Mouse (Mus musculus) layer of hippocampus, adult 2 months (tissue): ENCODE data around the gene Txndc15. TPM values are rescaled to one million over a fixed set of nuclear protein-coding genes. Genes with fewer than 3 reads are reported as not detected.
"Not testable (repeated sequence)": the region's sequence is repeated elsewhere in the genome, so short reads cannot be mapped to it uniquely, and the experiment has no call there.

Experiments used
- DNase-seq, 2 experiments: peaks; one replicate each; pipeline ENCODE4 v3.0.0; 2022; ENCODE audit warnings: low spot score in 2 of 2
- H3K27ac ChIP-seq: fragments of 200-600 bp; 2 replicates; pipeline ENCODE4 v1.8.1; 2022
- H3K4me3 ChIP-seq: fragments of 200-600 bp; 2 replicates; pipeline ENCODE4 v1.8.1; 2022; ENCODE audit warnings: mild to moderate bottlenecking
- CTCF ChIP-seq: fragments of 200-600 bp; conservative IDR thresholded peaks from 2 replicates; pipeline ENCODE4 v1.8.1; 2022; ENCODE audit warnings: antibody characterized with exemption, mild to moderate bottlenecking, moderate library complexity
- long read RNA-seq, 2 experiments: library from polyadenylated mRNA; stranded (forward); transcript quantifications; one replicate each; pipeline ENCODE4 v2.0.0; 2021; ENCODE audit warnings: borderline mapping rate in 2 of 2
- total RNA-seq, 2 experiments: library from RNA; stranded (reverse); gene quantifications; 2 replicates each; pipeline ENCODE4 v1.2.3; 2021

Txndc15 gene
- 10 to 100 TPM; 68.6 to 69.0 TPM for total RNA-seq
- long read RNA-seq, experiment 1, transcript Txndc15-201 (5 exons, 1,527 nt) = major isoform, 50 of 64 reads
- long read RNA-seq, experiment 1, partial matches to known transcripts = 2 of 64 reads
- long read RNA-seq, experiment 1, other reads (novel, unspliced or antisense) = 12 of 64 reads
- long read RNA-seq, experiment 2, transcript Txndc15-201 (5 exons, 1,527 nt) = major isoform, 96 of 120 reads
- long read RNA-seq, experiment 2, partial matches to known transcripts = 12 of 120 reads
- long read RNA-seq, experiment 2, other reads (novel, unspliced or antisense) = 12 of 120 reads

DNA sequence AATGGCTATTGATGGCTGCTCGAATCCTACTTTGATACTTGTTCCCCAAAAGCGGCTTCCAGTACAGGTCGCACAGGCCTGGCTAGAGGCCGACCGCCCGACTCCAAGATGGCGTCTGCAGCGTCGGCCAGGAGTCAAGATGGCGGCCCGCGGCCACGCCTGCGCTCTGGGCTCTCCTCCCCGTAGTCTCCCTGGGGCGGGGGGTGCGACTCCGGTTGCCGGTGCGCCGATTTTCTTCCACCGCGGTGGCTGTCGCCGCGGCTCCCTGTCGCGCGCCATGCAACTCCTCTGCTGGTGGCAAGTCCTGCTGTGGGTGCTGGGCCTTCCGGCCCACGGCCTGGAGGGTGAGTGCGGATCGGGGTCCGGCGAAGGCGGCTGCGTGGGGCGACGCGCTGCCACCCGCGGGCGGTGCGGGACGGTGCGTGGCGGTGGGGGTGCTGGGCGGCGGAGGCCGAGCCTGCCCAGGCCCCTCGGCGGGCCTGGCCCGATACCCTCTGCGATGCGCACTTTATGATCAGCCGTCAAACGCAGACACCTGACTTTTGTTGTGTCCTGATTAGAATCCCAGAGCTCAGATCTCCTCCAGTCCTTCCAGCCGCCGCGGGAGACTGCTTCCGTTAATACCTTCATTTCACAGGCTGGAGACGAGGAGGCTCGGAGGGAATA is at the start of gene Txndc15:
TSS of gene Txndc15 (plus strand) at position 150 of the 666 bp plus-strand sequence.
- DNase-seq = peak; percentile 82 to 90
- H3K4me3 ChIP-seq = peak within 1 kb of the TSS; percentile 78
- H3K27ac ChIP-seq = peak within 1 kb of the TSS; percentile 96
- TF ChIP-seq CTCF = no peak

DNA sequence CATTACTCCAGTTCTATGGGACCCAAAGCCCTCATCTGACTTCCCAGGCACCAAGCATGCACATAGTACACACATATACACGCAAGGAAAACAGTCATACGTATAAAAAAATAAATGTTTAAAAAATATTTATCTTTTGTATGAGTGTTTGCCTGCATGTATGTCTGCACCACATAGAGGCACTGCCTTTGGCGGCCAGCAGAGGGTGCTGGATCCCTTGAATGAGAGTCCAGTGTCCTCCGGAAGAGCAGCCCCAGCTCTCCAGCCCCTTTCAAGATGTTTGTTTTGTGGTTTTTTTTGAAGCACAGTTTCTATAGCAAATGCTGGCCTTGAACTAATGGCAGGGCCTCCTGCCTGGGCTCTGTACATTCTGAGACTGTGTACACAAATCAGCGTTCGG is 45.9 kb upstream of the Txndc15 start:
- Histone ChIP-seq H3K4me3 (no peak overlapping the region), H3K27ac (no peak overlapping the region)
- no peak for DNase-seq
- peak; percentile 74 for TF ChIP-seq CTCF

GRCm38 (mm10) chr13:55672711-55673110 is 41.7 kb upstream of the Txndc15 start:
- no peak for DNase-seq
- H3K27ac ChIP-seq = no peak overlapping the region
- no peak overlapping the region for H3K4me3 ChIP-seq
- TF ChIP-seq CTCF = no peak

DNA sequence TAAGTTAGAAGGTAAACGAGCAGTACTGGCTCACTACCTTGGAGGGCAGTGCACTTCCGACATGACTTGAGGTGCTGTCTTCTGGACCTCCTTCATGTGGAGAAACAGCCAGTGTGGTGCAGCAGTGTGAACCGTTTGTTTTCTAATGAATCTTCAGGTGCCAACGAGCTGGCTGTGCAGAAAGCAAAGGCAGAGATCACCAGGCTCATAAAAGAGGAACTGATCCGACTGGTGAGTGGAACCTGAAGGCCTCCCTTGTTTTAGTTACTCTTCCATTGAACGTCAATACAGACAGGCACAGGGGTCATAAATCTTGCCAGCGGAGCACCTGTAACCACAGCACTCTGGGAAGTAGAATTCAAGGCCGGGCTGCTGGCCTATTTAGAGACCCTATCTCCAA is 37.1 kb upstream of the Txndc15 start:
- Histone ChIP-seq H3K4me3 (no peak overlapping the region), H3K27ac (no peak overlapping the region)
- TF ChIP-seq CTCF = no peak
- no peak for DNase-seq

DNA sequence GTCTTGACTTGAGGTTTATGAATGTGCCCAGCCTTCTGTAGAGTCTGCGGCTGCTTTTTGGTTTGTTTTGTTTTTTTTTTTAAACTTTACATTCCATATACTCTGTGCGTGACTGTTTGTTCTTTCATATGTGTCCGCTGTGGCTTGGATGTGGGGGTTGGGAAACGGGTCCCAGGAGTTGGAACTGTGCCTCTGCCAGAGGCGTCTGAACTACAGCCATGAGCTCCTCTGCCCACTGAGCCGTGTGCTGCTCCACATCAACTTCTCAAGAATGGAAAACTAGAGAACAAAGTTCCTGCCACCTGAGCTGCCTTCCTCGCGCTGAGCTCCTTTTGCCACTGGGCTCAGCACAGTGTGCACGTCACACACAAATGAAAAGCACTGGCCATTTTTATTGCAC is 32.2 kb upstream of the Txndc15 start:
- TF ChIP-seq CTCF = no peak
- no peak overlapping the region for H3K4me3 ChIP-seq
- no peak overlapping the region for H3K27ac ChIP-seq
- DNase-seq = no peak

DNA sequence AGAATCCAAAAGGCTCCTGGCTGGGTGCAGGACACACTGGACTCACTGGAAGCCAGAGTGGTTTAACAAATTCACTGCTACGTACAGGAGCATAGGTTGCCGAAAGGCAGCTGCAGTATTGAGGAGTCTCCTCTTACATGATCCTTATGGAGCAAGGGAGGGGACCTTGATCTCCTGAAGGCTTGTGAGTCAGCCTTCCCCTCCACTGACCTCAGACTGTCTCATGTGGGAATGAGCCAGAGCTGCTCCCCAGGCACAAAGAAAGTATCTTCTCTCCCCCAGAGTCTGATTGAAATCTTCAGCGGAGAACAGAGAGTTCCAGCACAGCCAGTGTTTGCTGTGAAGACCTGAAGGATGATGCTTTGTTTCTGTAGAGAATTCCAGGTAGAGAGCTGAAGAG is 30.9 kb upstream of the Txndc15 start:
- no peak overlapping the region for H3K27ac ChIP-seq
- no peak overlapping the region for H3K4me3 ChIP-seq
- no peak for TF ChIP-seq CTCF
- no peak for DNase-seq

DNA sequence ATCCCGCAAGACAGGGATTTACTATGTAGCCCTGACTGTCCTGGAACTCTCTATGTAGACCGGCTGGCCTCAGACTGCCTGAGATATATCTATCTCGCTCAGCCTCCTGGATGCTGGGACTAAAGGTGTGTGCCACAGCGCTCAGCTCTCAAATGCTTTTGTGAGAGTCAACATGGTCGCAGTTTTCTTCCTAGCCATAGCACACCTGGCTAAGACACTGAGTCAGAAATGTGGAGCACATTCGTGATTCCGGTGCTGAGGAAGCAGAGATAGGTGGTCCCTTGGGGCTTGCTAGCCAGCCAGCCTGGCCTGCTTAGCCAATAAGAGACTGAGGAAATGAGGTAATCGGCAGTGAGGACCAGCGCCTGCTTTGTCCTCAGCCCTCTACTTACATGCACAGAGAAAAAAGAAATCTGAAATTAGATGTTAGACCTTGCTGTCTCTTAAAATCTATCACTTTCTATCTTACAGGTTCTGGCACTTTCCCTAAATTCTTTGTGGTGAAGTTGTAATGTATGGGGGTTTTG is 28.3 kb upstream of the Txndc15 start:
- TF ChIP-seq CTCF = no peak
- Histone ChIP-seq H3K27ac (no peak overlapping the region), H3K4me3 (no peak overlapping the region)
- no peak for DNase-seq

DNA sequence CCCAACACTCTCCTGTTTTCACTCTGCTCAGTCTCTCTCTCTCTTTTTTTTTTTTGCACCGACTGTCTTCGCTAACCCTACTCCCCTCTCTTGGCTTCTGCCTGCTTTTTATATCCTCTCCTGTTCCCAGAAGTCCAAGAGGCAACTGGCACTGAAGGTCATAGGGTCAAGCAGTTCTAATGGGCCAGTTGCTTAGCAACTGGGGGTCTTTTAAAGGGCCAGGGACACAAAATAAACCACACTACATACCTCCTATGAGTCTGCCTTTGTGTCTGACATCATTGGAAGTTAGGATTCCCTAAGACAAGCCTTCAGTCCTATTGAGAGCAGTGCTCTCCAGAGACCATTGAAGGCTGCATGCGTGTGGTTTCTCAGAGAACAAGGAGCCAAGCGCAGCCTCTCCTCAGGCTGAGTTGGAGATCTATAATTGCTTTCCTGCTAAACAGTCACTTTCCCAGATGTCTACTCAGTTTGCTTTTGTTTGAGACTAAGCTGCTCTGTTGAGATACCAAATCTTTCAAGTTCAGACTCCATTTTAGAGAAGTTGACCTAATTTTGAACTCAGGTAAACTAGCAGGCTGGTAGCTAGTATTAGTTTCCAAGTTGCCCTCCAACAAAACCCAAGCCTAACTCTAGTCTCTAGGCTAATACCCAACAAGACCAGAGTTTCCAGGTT is 26.4 kb upstream of the Txndc15 start:
- no peak overlapping the region for H3K4me3 ChIP-seq
- H3K27ac ChIP-seq = no peak overlapping the region
- TF ChIP-seq CTCF = no peak
- DNase-seq = no peak

- H3K4me3 ChIP-seq = peak within 1 kb of the TSS; percentile 88
- TF ChIP-seq CTCF = peak; percentile 51
- H3K27ac ChIP-seq = peak within 1 kb of the TSS; percentile 99
- DNase-seq = peak; percentile 81 to 86
These were observed 21.8 kb upstream of the Txndc15 start, which contains the start of gene B230219D22Rik for GRCm38 (mm10) chr13:55692535-55693242. TSS of gene B230219D22Rik (plus strand) at chr13:55693124.

DNA sequence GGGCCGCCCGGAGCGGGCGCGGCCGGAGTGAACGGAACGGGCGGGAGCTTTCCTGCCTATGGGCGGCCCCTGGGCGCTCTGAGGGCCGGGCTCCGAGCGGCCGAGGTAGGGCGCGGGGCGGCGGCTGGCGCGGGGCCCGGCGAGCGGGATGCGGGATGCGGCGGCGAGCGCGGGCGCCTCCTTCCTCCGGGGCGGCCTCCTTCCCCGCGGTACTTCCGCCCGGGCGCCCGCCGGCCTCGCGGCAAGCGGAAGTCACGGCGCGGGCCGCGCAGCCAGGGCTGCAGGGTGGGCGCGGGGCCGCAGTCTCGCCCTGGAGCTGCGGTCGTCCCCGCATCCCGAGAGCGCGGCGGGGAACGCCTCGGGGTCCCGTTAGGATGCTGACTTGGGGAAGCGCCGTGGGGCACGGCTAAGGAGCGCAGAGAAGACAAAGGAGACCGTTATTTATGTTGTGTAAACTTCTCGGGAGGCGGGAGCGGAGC is 21.2 kb upstream of the Txndc15 start:
- peak overlapping the region; percentile 88 for H3K4me3 ChIP-seq
- H3K27ac ChIP-seq = peak overlapping the region; percentile 99
- no peak for DNase-seq
- no peak for TF ChIP-seq CTCF

DNA sequence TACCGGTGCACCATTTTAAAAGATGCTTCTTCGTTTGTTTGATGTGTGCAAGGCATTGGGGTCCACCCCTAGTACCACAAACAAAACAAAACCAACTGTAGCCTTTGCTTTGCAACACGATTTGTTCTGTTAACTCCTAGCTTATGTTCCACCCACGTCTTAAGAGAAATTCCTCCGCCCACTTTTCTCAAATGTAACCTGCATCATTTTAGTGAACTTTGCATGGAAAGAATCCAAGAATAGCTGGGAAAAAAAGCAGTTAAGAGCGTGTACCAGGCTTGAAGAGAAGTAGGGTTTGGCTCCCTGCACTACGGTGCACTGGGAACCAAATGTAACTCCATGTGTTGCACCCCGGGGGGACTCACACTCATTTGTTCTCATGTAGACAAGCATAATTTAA is 20.3 kb upstream of the Txndc15 start:
- TF ChIP-seq CTCF = no peak
- Histone ChIP-seq H3K27ac (peak overlapping the region; percentile 99; the same call in 1 of the 2 replicates), H3K4me3 (peak overlapping the region; percentile 88)
- no peak for DNase-seq

GRCm38 (mm10) chr13:55695989-55696388 is 18.5 kb upstream of the Txndc15 start:
- H3K27ac ChIP-seq, DNase-seq, H3K4me3 ChIP-seq: not testable (repeated sequence)
